In genomic region chr19:46641420-46642085, GRCm38 (mm10) we compare ENCODE assay signal across 10 mouse cellular contexts. TPM values are rescaled to one million over a fixed set of nuclear protein-coding genes. Genes with fewer than 3 reads are reported as not detected.
DNase-seq lines count a peak whose midpoint lies in the region; ATAC-seq and TF ChIP-seq lines count a peak whose summit lies in the region.
"Had no signal": no experiment of that assay in that cellular context is flagged by ENCODE, and none has a peak within 500 bp of the region (broad histone marks: within the 10 kb centered on the region; RNA-seq: fewer than 3 reads in every experiment).

No protein-coding gene starts in this region.

- no peak for DNase-seq in neural tube, embryonic 10.5 days (ENCODE audit: extremely low spot score, low spot score)
- no peak for DNase-seq in forebrain, postnatal 0 days
- DNase-seq in hindbrain, embryonic 11.5 days (ENCODE audit: low spot score) = no peak
- DNase-seq in limb, embryonic 14.5 days (ENCODE audit: low spot score) = no peak
- DNase-seq in naive thymus-derived CD4-positive, alpha-beta T cell, adult 2 months (ENCODE audit: low read depth) = peak; percentile 36
- no peak for DNase-seq in right cerebral cortex, postnatal 10 days (ENCODE audit: low spot score in 2 of 2)
- no peak for DNase-seq in cerebellum, adult 9-10 months

- H3K4me2 ChIP-seq in neural tube, embryonic 12.5 days (replicated peaks) = no peak overlapping the region
- no peak overlapping the region for H3K4me2 ChIP-seq in forebrain, postnatal 0 days (ENCODE audit: low read depth)
- no peak overlapping the region for H3K4me2 ChIP-seq in hindbrain, embryonic 11.5 days (replicated peaks; ENCODE audit: low read depth, low read length)
- peak overlapping the region; percentile 21 for H3K4me2 ChIP-seq in limb, embryonic 14.5 days (replicated peaks; ENCODE audit: low read depth, low read length, severe bottlenecking)

- H3K27ac ChIP-seq in neural tube, embryonic 12.5 days = peak overlapping the region; percentile 34; the same call in 1 of the 2 replicates
- H3K27ac ChIP-seq in forebrain, postnatal 0 days (ENCODE audit: low read depth, low read length) = peak overlapping the region; percentile 36; the same call in 1 of the 2 replicates
- 0 out of 2 replicates have a peak overlapping the region, but pooled peaks have one; percentile 17 for H3K27ac ChIP-seq in hindbrain, embryonic 11.5 days (ENCODE audit: low read depth, low read length)
- peak overlapping the region; percentile 79 for H3K27ac ChIP-seq in limb, embryonic 14.5 days (replicated peaks; ENCODE audit: low read depth, low read length)

- TF ChIP-seq POLR2A in limb, embryonic 14.5 days (IDR thresholded peaks at IDR 0.05; ENCODE audit: borderline replicate concordance, extremely low read depth, insufficient read depth, insufficient read length) = no peak

- no peaks in the 10 kb centered on the region for H3K9me3 ChIP-seq in neural tube, embryonic 12.5 days
- H3K9me3 ChIP-seq in forebrain, postnatal 0 days (ENCODE audit: low read length) = no peaks in the 10 kb centered on the region
- no peaks in the 10 kb centered on the region for H3K9me3 ChIP-seq in hindbrain, embryonic 11.5 days (ENCODE audit: control insufficient read depth, low read length)
- no peaks in the 10 kb centered on the region for H3K9me3 ChIP-seq in limb, embryonic 14.5 days (ENCODE audit: control insufficient read depth, low read length)

- TF ChIP-seq CTCF in forebrain, postnatal 0 days (IDR thresholded peaks at IDR 0.05; ENCODE audit: low read depth) = no peak

- no peak overlapping the region for H3K9ac ChIP-seq in neural tube, embryonic 12.5 days
- H3K9ac ChIP-seq in forebrain, postnatal 0 days = no peak overlapping the region
- peak overlapping the region; percentile 24; the same call in 1 of the 2 replicates for H3K9ac ChIP-seq in hindbrain, embryonic 11.5 days (ENCODE audit: low read depth, low read length)
- H3K9ac ChIP-seq in limb, embryonic 14.5 days (ENCODE audit: low read depth, low read length, severe bottlenecking) = peak overlapping the region; percentile 45; the same call in 1 of the 2 replicates

- H3K4me3 ChIP-seq in neural tube, embryonic 12.5 days = no peak overlapping the region
- no peak overlapping the region for H3K4me3 ChIP-seq in forebrain, postnatal 0 days (ENCODE audit: low read depth, low read length)
- no peak overlapping the region for H3K4me3 ChIP-seq in hindbrain, embryonic 11.5 days (ENCODE audit: low read depth, low read length)
- no peak overlapping the region for H3K4me3 ChIP-seq in limb, embryonic 14.5 days (replicated peaks; ENCODE audit: low read length)

- WGBS in neural tube, embryonic 12.5 days = 67% methylated on average over 19 of the region's 19 CpGs
- WGBS in forebrain, postnatal 0 days = 53% methylated on average over 19 of the region's 19 CpGs
- WGBS in hindbrain, embryonic 11.5 days = 72% methylated on average over 19 of the region's 19 CpGs
- 39% methylated on average over 19 of the region's 19 CpGs for WGBS in limb, embryonic 14.5 days

- peaks cover 36% of the 10 kb centered on the region for H3K4me1 ChIP-seq in neural tube, embryonic 12.5 days
- peaks cover 6% of the 10 kb centered on the region for H3K4me1 ChIP-seq in forebrain, postnatal 0 days (ENCODE audit: insufficient read depth)
- H3K4me1 ChIP-seq in hindbrain, embryonic 11.5 days (replicated peaks; ENCODE audit: control insufficient read depth, insufficient read depth, low read length) = peaks cover 9% of the 10 kb centered on the region; the same call in 1 of the 2 replicates
- peaks cover 63% of the 10 kb centered on the region for H3K4me1 ChIP-seq in limb, embryonic 14.5 days (ENCODE audit: control insufficient read depth, insufficient read depth, low read length)

- no peak for ATAC-seq in neural tube, embryonic 12.5 days (ENCODE audit: low FRiP score, low read depth)
- peak; percentile 50 for ATAC-seq in forebrain, postnatal 0 days
- ATAC-seq in hindbrain, embryonic 11.5 days (ENCODE audit: low FRiP score) = no peak
- ATAC-seq in limb, embryonic 14.5 days (ENCODE audit: low FRiP score, low read depth) = 0 out of 2 replicates have a peak, but pooled peaks have one; percentile 20

- no peaks in the 10 kb centered on the region for H3K27me3 ChIP-seq in neural tube, embryonic 12.5 days (replicated peaks)
- H3K27me3 ChIP-seq in forebrain, postnatal 0 days (ENCODE audit: insufficient read depth, low read length) = no peaks in the 10 kb centered on the region
- H3K27me3 ChIP-seq in hindbrain, embryonic 11.5 days (ENCODE audit: control insufficient read depth, insufficient read depth, low read length) = no peaks in the 10 kb centered on the region
- no peaks in the 10 kb centered on the region for H3K27me3 ChIP-seq in limb, embryonic 14.5 days (ENCODE audit: control insufficient read depth, insufficient read depth, low read length)

- peaks cover 29% of the 10 kb centered on the region for H3K36me3 ChIP-seq in neural tube, embryonic 12.5 days
- H3K36me3 ChIP-seq in forebrain, postnatal 0 days (ENCODE audit: insufficient read depth) = 0 out of 2 replicates have a peak, but pooled peaks cover 6% of the 10 kb centered on the region
- no peaks in the 10 kb centered on the region for H3K36me3 ChIP-seq in hindbrain, embryonic 11.5 days (ENCODE audit: control insufficient read depth, insufficient read depth, low read length)
- H3K36me3 ChIP-seq in limb, embryonic 14.5 days (ENCODE audit: control insufficient read depth, insufficient read depth, low read length) = peaks cover 23% of the 10 kb centered on the region

RNA-seq across cellular contexts. Expression of gene Cyp17a1, which starts 31.4 kb away (rescaled TPM):
- polyA plus RNA-seq in neural tube, embryonic 12.5 days (2016; fragmentation: Nextera tagmentation; extraction: Ambion mirVana) = not detected in 2 replicates
- total RNA-seq in forebrain, postnatal 0 days (2014; rRNA removed) = 0.08 TPM in 1 of 2 replicates, not detected in the other
- polyA plus RNA-seq in forebrain, postnatal 0 days (2015; fragmentation: Nextera tagmentation; extraction: Ambion mirVana) = not detected in 2 replicates
- polyA plus RNA-seq in hindbrain, embryonic 11.5 days (2014; fragmentation: Nextera tagmentation; extraction: Ambion mirVana) = 0.29 TPM in 1 of 2 replicates, not detected in the other
- polyA plus RNA-seq in limb, embryonic 14.5 days (2012; rRNA removed) = 0.20 and 0.22 TPM in 2 replicates
- 0.23 and 0.47 TPM in 2 replicates for polyA plus RNA-seq in limb, embryonic 14.5 days (2014; fragmentation: Nextera tagmentation; extraction: Ambion mirVana)
- total RNA-seq: ES-E14; layer of hippocampus, adult 18-20 months had no signal

RNA-seq across cellular contexts. Expression of gene Wbp1l, which starts 42.7 kb away (rescaled TPM):
- 53.4 and 54.8 TPM in 2 replicates for polyA plus RNA-seq in neural tube, embryonic 12.5 days (2016; fragmentation: Nextera tagmentation; extraction: Ambion mirVana)
- 32.6 and 37.0 TPM in 2 replicates for total RNA-seq in forebrain, postnatal 0 days (2014; rRNA removed)
- polyA plus RNA-seq in forebrain, postnatal 0 days (2015; fragmentation: Nextera tagmentation; extraction: Ambion mirVana) = 16.4 and 25.4 TPM in 2 replicates
- polyA plus RNA-seq in hindbrain, embryonic 11.5 days (2014; fragmentation: Nextera tagmentation; extraction: Ambion mirVana) = 31.5 and 33.4 TPM in 2 replicates
- 44.0 and 54.1 TPM in 2 replicates for polyA plus RNA-seq in limb, embryonic 14.5 days (2012; rRNA removed)
- 42.6 and 43.8 TPM in 2 replicates for polyA plus RNA-seq in limb, embryonic 14.5 days (2014; fragmentation: Nextera tagmentation; extraction: Ambion mirVana)

RNA-seq across cellular contexts. Expression of gene Borcs7, which starts 48.2 kb away (rescaled TPM):
- polyA plus RNA-seq in neural tube, embryonic 12.5 days (2016; fragmentation: Nextera tagmentation; extraction: Ambion mirVana) = 17.2 TPM in 2 replicates
- 14.4 and 15.2 TPM in 2 replicates for total RNA-seq in forebrain, postnatal 0 days (2014; rRNA removed)
- 20.6 and 29.5 TPM in 2 replicates for polyA plus RNA-seq in forebrain, postnatal 0 days (2015; fragmentation: Nextera tagmentation; extraction: Ambion mirVana)
- 14.2 and 14.9 TPM in 2 replicates for polyA plus RNA-seq in hindbrain, embryonic 11.5 days (2014; fragmentation: Nextera tagmentation; extraction: Ambion mirVana)
- 9.0 and 9.5 TPM in 2 replicates for polyA plus RNA-seq in limb, embryonic 14.5 days (2012; rRNA removed)
- 13.5 and 13.7 TPM in 2 replicates for polyA plus RNA-seq in limb, embryonic 14.5 days (2014; fragmentation: Nextera tagmentation; extraction: Ambion mirVana)

Comparison
In these comparisons a context has a peak if more than half of its experiments do, and no peak if none do; other contexts are left out.
1. ATAC-seq: peak in forebrain, postnatal 0 days (single experiment) and limb, embryonic 14.5 days (single experiment); none in neural tube, embryonic 12.5 days (single experiment) and hindbrain, embryonic 11.5 days (single experiment).
2. H3K27ac ChIP-seq: peak in every context shown above with its lines; median percentile 79 in limb, embryonic 14.5 days; 36 in forebrain, postnatal 0 days; 34 in neural tube, embryonic 12.5 days; 17 in hindbrain, embryonic 11.5 days.
3. H3K9ac ChIP-seq: peak in hindbrain, embryonic 11.5 days (single experiment) and limb, embryonic 14.5 days (single experiment); none in neural tube, embryonic 12.5 days (single experiment) and forebrain, postnatal 0 days (single experiment).